Mouse (Mus musculus): ENCODE data around the gene AC131692.1. TPM values are rescaled to one million over a fixed set of nuclear protein-coding genes. Genes with fewer than 3 reads are reported as not detected.

AC131692.1 gene
- polyA plus RNA-seq (2015; fragmentation: Nextera tagmentation; extraction: Ambion mirVana), result 0.17 TPM in 1 of 2 replicates, not detected in the other

GRCm38 (mm10) chr19:6094119-6094518 lies at the start of gene AC131692.1:
Gene AC131692.1 (plus strand): TSS chr19:6094419.
- H3K4me1 ChIP-seq (replicated peaks; ENCODE audit: insufficient read depth, low read length), result no peaks in the 10 kb centered on the region
- H3K4me2 ChIP-seq (ENCODE audit: low read length), result no peak within 1 kb of the TSS
- H3K36me3 ChIP-seq (ENCODE audit: insufficient read depth, low read length), result peaks cover 20% of the 10 kb centered on the region; the same call in 1 of the 2 replicates
- 85% methylated on average over 7 of the region's 7 CpGs for WGBS
- H3K4me3 ChIP-seq (replicated peaks; ENCODE audit: low read depth, low read length), result no peak within 1 kb of the TSS
- no peak for TF ChIP-seq CTCF (IDR thresholded peaks at IDR 0.05; ENCODE audit: low read depth)
- H3K9me3 ChIP-seq (replicated peaks; ENCODE audit: low read length), result no peaks in the 10 kb centered on the region
- H3K27ac ChIP-seq, result no peak within 1 kb of the TSS
- no peak within 1 kb of the TSS for H3K9ac ChIP-seq (ENCODE audit: low read depth, low read length)
- ATAC-seq (replicated peaks; ENCODE audit: low FRiP score, low read depth), result no peak
- no peak for DNase-seq (ENCODE audit: low spot score)
- no peaks in the 10 kb centered on the region for H3K27me3 ChIP-seq (ENCODE audit: insufficient read depth, low read length)

- peak; percentile 1; the same call in 1 of the 2 replicates for ATAC-seq (replicated peaks; ENCODE audit: low FRiP score, low read depth)
- Histone ChIP-seq H3K4me2 (ENCODE audit: low read length) (peak overlapping the region; percentile 83), H3K36me3 (ENCODE audit: insufficient read depth, low read length) (peaks cover 25% of the 10 kb centered on the region), H3K9me3 (replicated peaks; ENCODE audit: low read length) (no peaks in the 10 kb centered on the region), H3K4me3 (replicated peaks; ENCODE audit: low read depth, low read length) (peak overlapping the region; percentile 81), H3K27me3 (ENCODE audit: insufficient read depth, low read length) (no peaks in the 10 kb centered on the region), H3K4me1 (replicated peaks; ENCODE audit: insufficient read depth, low read length) (peaks cover 18% of the 10 kb centered on the region), H3K27ac (peak overlapping the region; percentile 98), H3K9ac (ENCODE audit: low read depth, low read length) (peak overlapping the region; percentile 86)
- DNase-seq (ENCODE audit: low spot score), result peak; percentile 61
- peak; percentile 36 for TF ChIP-seq CTCF (IDR thresholded peaks at IDR 0.05; ENCODE audit: low read depth)
- WGBS, result 13% methylated on average over 20 of the region's 20 CpGs
Measured at GRCm38 (mm10) chr19:6045366-6046293, 48.6 kb upstream of the AC131692.1 start.

- Histone ChIP-seq H3K4me2 (ENCODE audit: low read length) (peak within 1 kb of the TSS; percentile 83), H3K36me3 (ENCODE audit: insufficient read depth, low read length) (peaks cover 34% of the 10 kb centered on the region), H3K4me1 (replicated peaks; ENCODE audit: insufficient read depth, low read length) (peaks cover 17% of the 10 kb centered on the region), H3K4me3 (replicated peaks; ENCODE audit: low read depth, low read length) (peak within 1 kb of the TSS; percentile 81), H3K9me3 (replicated peaks; ENCODE audit: low read length) (no peaks in the 10 kb centered on the region), H3K9ac (ENCODE audit: low read depth, low read length) (peak within 1 kb of the TSS; percentile 86), H3K27me3 (ENCODE audit: insufficient read depth, low read length) (no peaks in the 10 kb centered on the region), H3K27ac (peak within 1 kb of the TSS; percentile 98)
- TF ChIP-seq CTCF (IDR thresholded peaks at IDR 0.05; ENCODE audit: low read depth), result 0 out of 2 replicates have a peak, but pooled peaks have one; percentile 10
- DNase-seq (ENCODE audit: low spot score) (peak; percentile 98), ATAC-seq (replicated peaks; ENCODE audit: low FRiP score, low read depth) (peak; percentile 82)
- WGBS, result under 1% methylated on average over 65 of the region's 65 CpGs
Measured at GRCm38 (mm10) chr19:6046294-6047153, 47.7 kb upstream of the AC131692.1 start, which contains the start of gene Syvn1. Gene Syvn1 (plus strand): TSS chr19:6046576.

DNA sequence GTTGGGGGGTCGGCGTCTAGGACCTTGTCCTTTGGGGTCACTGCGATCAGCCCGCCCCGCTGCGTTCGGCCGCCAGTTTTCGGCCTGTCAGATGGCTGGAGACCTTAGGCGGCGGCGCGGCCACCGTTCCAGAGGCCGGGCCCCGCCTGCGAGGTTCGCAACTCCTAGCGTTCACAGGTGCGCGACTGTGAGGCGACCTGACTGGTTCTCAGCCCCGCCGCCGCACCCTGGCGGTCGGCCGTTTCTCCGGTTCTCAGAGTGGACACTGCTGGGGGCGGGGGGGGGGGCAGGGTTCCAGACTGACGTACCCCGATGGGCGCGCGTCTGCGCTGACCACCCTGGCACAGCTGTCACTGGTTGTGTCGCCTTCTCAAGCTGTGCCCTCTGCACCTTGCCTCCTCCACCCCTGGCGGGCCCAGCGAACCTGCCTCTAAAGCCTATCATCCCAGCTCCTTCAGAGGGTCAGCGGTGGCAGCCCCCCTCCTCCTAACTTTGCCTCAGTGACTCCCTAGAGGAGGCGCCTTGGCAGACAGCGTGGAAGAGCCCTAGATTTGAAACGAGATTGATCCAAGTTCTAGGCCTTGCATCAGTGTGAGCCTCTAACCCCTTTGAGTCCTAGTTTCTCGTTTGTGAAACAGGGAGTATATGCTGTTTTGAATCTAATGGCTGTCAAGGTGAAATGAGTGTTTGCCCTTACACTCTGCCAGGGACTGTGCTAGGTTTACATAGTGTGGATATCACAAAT lies 46.9 kb upstream of the AC131692.1 start:
- Histone ChIP-seq H3K4me1 (replicated peaks; ENCODE audit: insufficient read depth, low read length) (peaks cover 13% of the 10 kb centered on the region), H3K9ac (ENCODE audit: low read depth, low read length) (peak overlapping the region; percentile 86), H3K27ac (peak overlapping the region; percentile 98), H3K27me3 (ENCODE audit: insufficient read depth, low read length) (no peaks in the 10 kb centered on the region), H3K9me3 (replicated peaks; ENCODE audit: low read length) (no peaks in the 10 kb centered on the region), H3K4me3 (replicated peaks; ENCODE audit: low read depth, low read length) (peak overlapping the region; percentile 81), H3K4me2 (ENCODE audit: low read length) (peak overlapping the region; percentile 83), H3K36me3 (ENCODE audit: insufficient read depth, low read length) (peaks cover 41% of the 10 kb centered on the region)
- WGBS, result under 1% methylated on average over 43 of the region's 44 CpGs
- ATAC-seq (replicated peaks; ENCODE audit: low FRiP score, low read depth), result peak; percentile 40
- peak; percentile 32 for DNase-seq (ENCODE audit: low spot score)
- TF ChIP-seq CTCF (IDR thresholded peaks at IDR 0.05; ENCODE audit: low read depth), result 0 out of 2 replicates have a peak, but pooled peaks have one; percentile 12

GRCm38 (mm10) chr19:6047899-6048166 lies 46.4 kb upstream of the AC131692.1 start:
- Histone ChIP-seq H3K27ac (peak overlapping the region; percentile 98; the same call in 1 of the 2 replicates), H3K4me1 (replicated peaks; ENCODE audit: insufficient read depth, low read length) (peaks cover 13% of the 10 kb centered on the region), H3K4me2 (ENCODE audit: low read length) (peak overlapping the region; percentile 83), H3K4me3 (replicated peaks; ENCODE audit: low read depth, low read length) (peak overlapping the region; percentile 81), H3K36me3 (ENCODE audit: insufficient read depth, low read length) (peaks cover 46% of the 10 kb centered on the region), H3K9ac (ENCODE audit: low read depth, low read length) (peak overlapping the region; percentile 86), H3K27me3 (ENCODE audit: insufficient read depth, low read length) (no peaks in the 10 kb centered on the region), H3K9me3 (replicated peaks; ENCODE audit: low read length) (no peaks in the 10 kb centered on the region)
- DNase-seq (ENCODE audit: low spot score) (no peak), ATAC-seq (replicated peaks; ENCODE audit: low FRiP score, low read depth) (no peak)
- WGBS, result 83% methylated on average over 8 of the region's 8 CpGs
- no peak for TF ChIP-seq CTCF (IDR thresholded peaks at IDR 0.05; ENCODE audit: low read depth)
